23 mouse cellular contexts compared by ENCODE assay signal in the genomic region with DNA sequence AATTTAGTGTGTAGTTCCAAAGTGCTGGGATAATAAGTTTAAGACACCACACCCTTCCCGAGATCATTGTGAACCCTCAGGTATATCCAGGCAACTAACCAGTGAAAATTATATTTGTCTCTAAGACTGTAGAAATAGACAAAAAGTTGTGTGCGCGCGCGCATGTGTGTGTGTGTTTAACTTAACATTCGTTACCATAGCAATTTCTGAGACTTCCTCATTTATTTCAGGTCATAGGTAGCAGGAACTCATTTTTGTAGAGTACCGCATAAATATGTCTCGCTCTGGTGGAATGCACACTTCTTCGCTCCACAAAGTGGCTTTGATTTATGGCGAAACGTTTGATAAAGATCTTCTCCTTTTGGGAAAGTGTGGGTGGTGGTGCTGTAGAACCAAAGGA.
DNase-seq lines count a peak whose midpoint lies in the region; ATAC-seq lines count a peak whose summit lies in the region.
"Had no signal": no experiment of that assay in that cellular context is flagged by ENCODE, and none has a peak within 500 bp of the region (broad histone marks: within the 10 kb centered on the region; RNA-seq: fewer than 3 reads in every experiment).

No protein-coding gene starts in this region.

- peak; percentile 89 to 91 for ATAC-seq in hematopoietic stem cell, adult 5-6 weeks (replicated peaks in 1 of 2; ENCODE audit: insufficient read depth in 1 of 2, low FRiP score in 2 of 2, low TSS enrichment in 1 of 2, low read depth in 1 of 2, poor library complexity in 2 of 2, severe bottlenecking in 2 of 2)
- ATAC-seq: hindbrain, embryonic 16.5 days; intestine, postnatal 0 days; liver, embryonic 12.5 days; midbrain, embryonic 15.5 days had no signal

- intact Hi-C loops in heart, postnatal 14 days (cut with DNase I) = loop anchor here (10.0 kb wide), 1 partner anchor 163 kb away; a partner anchor contains a TSS

- peak; percentile 51 for DNase-seq in heart, adult 11 months
- no peak for DNase-seq in heart, postnatal 14 days
- peak; percentile 56 for DNase-seq in thymus, postnatal 0 days (ENCODE audit: low spot score)
- no peak for DNase-seq in thymus, adult 18-20 months
- DNase-seq in splenic B cell, adult 2 months (ENCODE audit: low read depth, low spot score) = peak; percentile 81
- DNase-seq in cerebellum, postnatal 4 days (ENCODE audit: low spot score in 2 of 2) = no peak
- DNase-seq in neural tube, embryonic 10.5 days (ENCODE audit: extremely low spot score, low spot score) = no peak
- DNase-seq: adrenal gland, adult 2 months; cerebellum, postnatal 10 days; embryo, embryonic 11 days; gastrocnemius, adult 2 months; heart, postnatal 4 days; lung, embryonic 14.5 days; retina, postnatal 1 day had no signal

- no peaks in the 10 kb centered on the region for H3K36me3 ChIP-seq in splenic B cell, adult 2 months (ENCODE audit: control insufficient read depth, insufficient read depth, low read length, poor library complexity, severe bottlenecking)
- H3K36me3 ChIP-seq: embryonic facial prominence, embryonic 15.5 days; forebrain, embryonic 10.5 days; heart, embryonic 13.5 days; limb, embryonic 12.5 days; liver, embryonic 12.5 days; midbrain, embryonic 15.5 days had no signal

- H3K27me3 ChIP-seq in splenic B cell, adult 2 months (ENCODE audit: control insufficient read depth, insufficient read depth, low read length, poor library complexity, severe bottlenecking) = no peaks in the 10 kb centered on the region
- H3K27me3 ChIP-seq: embryonic facial prominence, embryonic 15.5 days; heart, embryonic 13.5 days; limb, embryonic 12.5 days; liver, embryonic 12.5 days; midbrain, embryonic 15.5 days had no signal

Comparison
In these comparisons a context has a peak if more than half of its experiments do, and no peak if none do; other contexts are left out.
1. DNase-seq: peak in heart, adult 11 months (single experiment), thymus, postnatal 0 days (single experiment) and splenic B cell, adult 2 months (single experiment); none in heart, postnatal 14 days (0 of 2), thymus, adult 18-20 months (0 of 2), cerebellum, postnatal 4 days (0 of 2) and neural tube, embryonic 10.5 days (single experiment).